ENCODE assay signal across 1 mouse cellular context in genomic region chr10:18022741-18023347, GRCm38 (mm10).
TF ChIP-seq lines count a peak whose summit lies in the region.

Gene Abracl, minus strand, starts transcription at chr10:18023288.

TF ChIP-seq in CH12.LX, 34 proteins besides CTCF, POLR2A, EP300 and RAD21 (continued from another document):
- TF ChIP-seq ELF1 (IDR thresholded peaks at IDR 0.05; ENCODE audit: low read depth, low read length) (peak; percentile 91), NRF1 (IDR thresholded peaks at IDR 0.05; ENCODE audit: low read depth, low read length) (no peak), USF2 (conservative IDR thresholded peaks at IDR 0.05; ENCODE audit: low read depth, low read length) (peak; percentile 63), TCF12 (IDR thresholded peaks at IDR 0.05; ENCODE audit: low read depth, low read length) (peak; percentile 67), HCFC1 (IDR thresholded peaks at IDR 0.05; ENCODE audit: low read depth, low read length) (peak; percentile 41), USF1 (IDR thresholded peaks at IDR 0.05; ENCODE audit: low read depth, low read length) (peak; percentile 88)
